Mouse (Mus musculus) neural tube, embryonic 12.5 days (tissue): Measurements from ENCODE around the gene Ephb1. TPM values are rescaled to one million over a fixed set of nuclear protein-coding genes. Genes with fewer than 3 reads are reported as not detected.

Experiments
- ATAC-seq: fragments of 200-750 bp; cut with Nextera tagmentation; 2 replicates; pipeline ENCODE4 v1.8.0; 2017; ENCODE audit warnings: low read depth, mild to moderate bottlenecking, moderate TSS enrichment, moderate library complexity; ENCODE audit not compliant: low FRiP score
- H3K27ac ChIP-seq: fragments of 300-500 bp; sonication (generic); 2 replicates; pipeline ENCODE4 v1.5.1; 2016
- H3K27me3 ChIP-seq: fragments of 300-500 bp; sonication (generic); replicated peaks from 2 replicates; pipeline ENCODE4 v1.6.1; 2016; ENCODE audit warnings: mild to moderate bottlenecking
- H3K36me3 ChIP-seq: fragments of 300-500 bp; sonication (generic); 2 replicates; pipeline ENCODE4 v1.6.1; 2016; ENCODE audit warnings: mild to moderate bottlenecking
- H3K4me1 ChIP-seq: fragments of 300-500 bp; sonication (generic); 2 replicates; pipeline ENCODE4 v1.6.1; 2016
- H3K4me2 ChIP-seq: fragments of 300-500 bp; sonication (generic); replicated peaks from 2 replicates; pipeline ENCODE4 v1.6.1; 2016; ENCODE audit warnings: mild to moderate bottlenecking
- H3K4me3 ChIP-seq: fragments of 300-500 bp; sonication (generic); 2 replicates; pipeline ENCODE4 v1.5.1; 2016
- H3K9ac ChIP-seq: fragments of 300-500 bp; sonication (generic); 2 replicates; pipeline ENCODE4 v1.6.1; 2016; ENCODE audit warnings: mild to moderate bottlenecking
- H3K9me3 ChIP-seq: fragments of 300-500 bp; sonication (generic); 2 replicates; pipeline ENCODE4 v1.6.1; 2016; ENCODE audit warnings: mild to moderate bottlenecking
- WGBS: fragments of 180-500 bp; shearing (Covaris S2); methylation state at CpG from one replicate; pipeline ENCODE4 v1.1.7; 2016; 5-methylcytosine and 5-hydroxymethylcytosine counted together
- polyA plus RNA-seq: library from polyadenylated mRNA; unstranded; fragments of >200 nt; fragmentation: Nextera tagmentation; extraction: Ambion mirVana; gene quantifications from 2 replicates; pipeline ENCODE4 v1.2.1, GENCODE M21; 2016

Gene Ephb1
- polyA plus RNA-seq, 1 experiment from 2014 or later = 21.2 TPM

- no peak overlapping the region for H3K9ac ChIP-seq
- H3K4me1 ChIP-seq = peaks cover 8% of the 10 kb centered on the region
- H3K27ac ChIP-seq = no peak overlapping the region
- WGBS = 36% methylated on average over 8 of the region's 8 CpGs
- no peaks in the 10 kb centered on the region for H3K36me3 ChIP-seq
- 0 out of 2 replicates have a peak, but pooled peaks have one; percentile 13 for ATAC-seq
- no peak overlapping the region for H3K4me2 ChIP-seq
- no peaks in the 10 kb centered on the region for H3K27me3 ChIP-seq
- no peaks in the 10 kb centered on the region for H3K9me3 ChIP-seq
- no peak overlapping the region for H3K4me3 ChIP-seq
Measured at GRCm38 (mm10) chr9:101934887-101935286, 419.6 kb downstream of the Ephb1 start.

DNA sequence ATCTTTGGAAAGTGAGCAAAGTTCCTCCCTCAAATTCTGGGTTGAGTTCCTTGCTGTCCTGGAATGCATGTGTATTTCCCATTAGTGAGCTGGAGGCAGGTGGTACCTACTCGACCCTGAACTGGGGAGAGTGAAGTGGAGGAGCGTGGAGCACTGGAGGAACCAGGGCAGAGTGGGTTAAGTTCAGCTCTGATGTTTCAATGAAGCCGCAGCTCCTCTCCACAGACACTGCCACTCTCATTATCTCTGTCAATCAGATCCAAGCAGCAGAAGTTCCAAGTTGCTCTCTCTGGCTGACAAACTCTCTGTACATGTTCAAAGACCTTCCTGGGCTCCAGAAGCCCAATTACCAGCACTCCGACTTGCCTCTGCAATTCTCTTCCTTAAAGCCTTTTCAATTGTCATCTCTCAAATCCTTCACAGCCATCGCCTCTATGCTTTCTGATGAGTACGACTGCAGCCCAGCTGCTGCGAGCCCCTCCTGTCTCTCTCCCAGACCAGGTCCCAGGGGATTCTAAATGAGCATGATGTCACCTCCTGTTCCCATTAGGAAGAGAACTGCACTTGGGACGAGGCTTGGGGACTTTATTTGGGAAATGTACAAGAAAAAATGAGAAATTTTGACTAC is 420.4 kb downstream of the Ephb1 start:
- Histone ChIP-seq H3K9ac (no peak overlapping the region), H3K27me3 (no peaks in the 10 kb centered on the region), H3K4me1 (peaks cover 8% of the 10 kb centered on the region), H3K27ac (no peak overlapping the region), H3K9me3 (no peaks in the 10 kb centered on the region), H3K4me3 (no peak overlapping the region), H3K4me2 (no peak overlapping the region), H3K36me3 (no peaks in the 10 kb centered on the region)
- ATAC-seq = no peak
- 59% methylated on average over 8 of the region's 8 CpGs for WGBS

DNA sequence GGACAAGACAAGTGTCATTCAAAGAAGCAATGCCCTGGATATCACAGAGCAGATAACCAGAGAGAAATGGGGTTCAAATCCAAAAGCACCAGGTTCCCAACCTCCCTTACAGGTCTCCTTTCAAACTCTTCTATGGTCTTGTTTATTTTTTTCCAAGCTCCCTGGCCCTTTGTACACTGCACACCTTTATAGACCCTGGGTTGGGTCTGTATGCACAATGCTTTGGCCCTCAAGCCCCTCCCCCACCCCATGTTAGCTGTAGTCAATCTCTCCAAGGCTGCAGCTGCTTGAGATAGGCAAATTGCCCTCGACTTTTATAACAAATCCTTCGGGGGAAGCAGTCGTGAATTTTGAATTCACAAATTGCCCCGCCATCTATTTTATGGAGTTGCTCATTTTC is 429.7 kb downstream of the Ephb1 start:
- no peaks in the 10 kb centered on the region for H3K4me1 ChIP-seq
- 52% methylated on average over 4 of the region's 4 CpGs for WGBS
- no peaks in the 10 kb centered on the region for H3K27me3 ChIP-seq
- ATAC-seq = no peak
- no peaks in the 10 kb centered on the region for H3K36me3 ChIP-seq
- no peak overlapping the region for H3K27ac ChIP-seq
- H3K9me3 ChIP-seq = no peaks in the 10 kb centered on the region
- no peak overlapping the region for H3K4me3 ChIP-seq
- no peak overlapping the region for H3K9ac ChIP-seq
- no peak overlapping the region for H3K4me2 ChIP-seq

- ATAC-seq = no peak
- no peak overlapping the region for H3K9ac ChIP-seq
- H3K27ac ChIP-seq = no peak overlapping the region
- H3K36me3 ChIP-seq = no peaks in the 10 kb centered on the region
- H3K4me1 ChIP-seq = no peaks in the 10 kb centered on the region
- no peaks in the 10 kb centered on the region for H3K9me3 ChIP-seq
- no peak overlapping the region for H3K4me2 ChIP-seq
- 71% methylated on average over 4 of the region's 4 CpGs for WGBS
- no peak overlapping the region for H3K4me3 ChIP-seq
- no peaks in the 10 kb centered on the region for H3K27me3 ChIP-seq
Measured at GRCm38 (mm10) chr9:101922846-101923245, 431.6 kb downstream of the Ephb1 start.

GRCm38 (mm10) chr9:101919324-101919723 is 435.2 kb downstream of the Ephb1 start:
- Histone ChIP-seq H3K36me3 (no peaks in the 10 kb centered on the region), H3K9ac (no peak overlapping the region), H3K4me3 (no peak overlapping the region), H3K9me3 (no peaks in the 10 kb centered on the region), H3K27ac (no peak overlapping the region), H3K4me1 (no peaks in the 10 kb centered on the region), H3K27me3 (no peaks in the 10 kb centered on the region), H3K4me2 (no peak overlapping the region)
- ATAC-seq = no peak
- 79% methylated on average over 5 of the region's 5 CpGs for WGBS

DNA sequence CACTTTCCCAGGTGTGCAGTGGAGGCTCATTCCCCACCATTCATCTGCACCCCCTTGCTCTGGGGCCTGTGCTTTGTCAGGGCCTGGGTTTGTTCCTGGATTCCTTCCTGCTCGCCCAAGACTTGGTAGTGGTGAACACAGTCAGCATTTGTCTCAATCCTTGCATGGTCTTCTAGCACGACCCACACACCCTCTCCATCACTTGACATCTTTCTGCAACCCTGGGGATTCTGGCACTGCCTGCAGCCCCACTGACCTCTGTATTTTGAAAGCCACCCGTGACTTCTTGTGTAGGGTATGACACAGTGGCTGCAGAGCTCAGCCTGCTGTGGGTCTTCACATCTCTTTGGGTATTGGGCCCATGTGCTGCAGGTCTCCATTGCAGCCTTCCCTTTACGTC is 435.7 kb downstream of the Ephb1 start:
- Histone ChIP-seq H3K36me3 (no peaks in the 10 kb centered on the region), H3K27ac (no peak overlapping the region), H3K27me3 (no peaks in the 10 kb centered on the region), H3K9ac (no peak overlapping the region), H3K9me3 (no peaks in the 10 kb centered on the region), H3K4me3 (no peak overlapping the region), H3K4me1 (no peaks in the 10 kb centered on the region), H3K4me2 (no peak overlapping the region)
- 88% methylated on average over 4 of the region's 4 CpGs for WGBS
- ATAC-seq = no peak

GRCm38 (mm10) chr9:101915082-101915481 is 439.4 kb downstream of the Ephb1 start:
- WGBS = 85% methylated on average over 2 of the region's 2 CpGs
- no peaks in the 10 kb centered on the region for H3K36me3 ChIP-seq
- no peaks in the 10 kb centered on the region for H3K27me3 ChIP-seq
- no peak overlapping the region for H3K4me2 ChIP-seq
- no peak for ATAC-seq
- no peak overlapping the region for H3K27ac ChIP-seq
- no peak overlapping the region for H3K4me3 ChIP-seq
- H3K9ac ChIP-seq = no peak overlapping the region
- no peaks in the 10 kb centered on the region for H3K9me3 ChIP-seq
- H3K4me1 ChIP-seq = 0 out of 2 replicates have a peak, but pooled peaks cover 8% of the 10 kb centered on the region

- no peaks in the 10 kb centered on the region for H3K9me3 ChIP-seq
- H3K36me3 ChIP-seq = no peaks in the 10 kb centered on the region
- H3K9ac ChIP-seq = no peak overlapping the region
- H3K4me3 ChIP-seq = no peak overlapping the region
- ATAC-seq = peak; percentile 65
- peaks cover 20% of the 10 kb centered on the region for H3K4me1 ChIP-seq
- 45% methylated on average over 9 of the region's 9 CpGs for WGBS
- no peak overlapping the region for H3K27ac ChIP-seq
- no peaks in the 10 kb centered on the region for H3K27me3 ChIP-seq
- no peak overlapping the region for H3K4me2 ChIP-seq
Measured at GRCm38 (mm10) chr9:101911176-101911866, 443.2 kb downstream of the Ephb1 start.

DNA sequence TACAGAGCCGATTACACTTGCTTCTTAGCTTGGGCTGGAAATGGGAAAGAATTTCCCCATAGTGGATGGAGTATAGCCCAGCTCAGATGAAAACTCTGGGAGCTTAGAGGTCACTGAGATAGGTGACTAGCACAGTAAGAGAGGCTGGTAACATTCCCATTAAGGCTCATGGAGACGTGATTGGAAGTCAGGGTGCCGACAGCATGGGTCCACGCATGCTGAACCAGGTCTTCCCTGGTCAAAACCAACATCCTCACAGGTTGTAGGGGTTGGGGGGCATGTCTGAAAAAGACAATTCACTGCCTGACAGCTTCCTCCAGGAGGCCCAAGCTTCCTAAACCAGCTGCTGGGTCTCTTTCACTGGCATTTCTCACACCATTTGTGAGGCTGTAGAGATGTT is 445.0 kb downstream of the Ephb1 start:
- H3K4me1 ChIP-seq = peaks cover 20% of the 10 kb centered on the region
- ATAC-seq = no peak
- no peak overlapping the region for H3K9ac ChIP-seq
- H3K36me3 ChIP-seq = no peaks in the 10 kb centered on the region
- H3K4me3 ChIP-seq = no peak overlapping the region
- no peaks in the 10 kb centered on the region for H3K9me3 ChIP-seq
- H3K27me3 ChIP-seq = no peaks in the 10 kb centered on the region
- WGBS = 85% methylated on average over 4 of the region's 4 CpGs
- H3K27ac ChIP-seq = no peak overlapping the region
- no peak overlapping the region for H3K4me2 ChIP-seq

DNA sequence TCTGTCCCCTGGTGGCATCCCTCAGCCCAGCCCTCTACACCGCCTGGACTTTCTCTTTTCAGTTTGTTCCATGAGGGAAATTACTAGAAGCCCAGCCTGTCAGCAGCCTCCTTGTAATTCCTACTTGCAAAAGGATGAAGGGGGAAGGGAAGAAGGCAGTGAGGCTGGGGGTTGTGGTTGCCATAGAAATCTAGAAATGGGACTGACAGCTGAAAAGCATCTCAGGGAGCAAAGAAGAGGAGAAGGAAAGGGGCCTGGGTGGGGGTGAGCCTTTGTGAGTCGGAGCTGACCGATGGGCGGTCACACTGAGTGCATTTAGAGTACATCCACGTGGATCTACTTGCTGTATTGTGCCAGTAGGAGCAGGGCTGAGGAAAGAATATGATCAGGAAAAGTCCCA is 445.6 kb downstream of the Ephb1 start:
- H3K27ac ChIP-seq = no peak overlapping the region
- H3K9ac ChIP-seq = no peak overlapping the region
- no peaks in the 10 kb centered on the region for H3K27me3 ChIP-seq
- H3K36me3 ChIP-seq = no peaks in the 10 kb centered on the region
- 24% methylated on average over 5 of the region's 5 CpGs for WGBS
- peak; percentile 81 for ATAC-seq
- no peaks in the 10 kb centered on the region for H3K9me3 ChIP-seq
- H3K4me1 ChIP-seq = peaks cover 20% of the 10 kb centered on the region
- H3K4me3 ChIP-seq = no peak overlapping the region
- no peak overlapping the region for H3K4me2 ChIP-seq

GRCm38 (mm10) chr9:101907747-101908255 is 446.7 kb downstream of the Ephb1 start:
- H3K4me1 ChIP-seq = peaks cover 20% of the 10 kb centered on the region

GRCm38 (mm10) chr9:101903406-101903805 is 451.1 kb downstream of the Ephb1 start:
- H3K4me1 ChIP-seq = peaks cover 3% of the 10 kb centered on the region
- no peak overlapping the region for H3K4me3 ChIP-seq
- no peak overlapping the region for H3K4me2 ChIP-seq
- H3K27ac ChIP-seq = no peak overlapping the region
- no peaks in the 10 kb centered on the region for H3K9me3 ChIP-seq
- H3K27me3 ChIP-seq = no peaks in the 10 kb centered on the region
- no peak for ATAC-seq
- no peaks in the 10 kb centered on the region for H3K36me3 ChIP-seq
- WGBS = 86% methylated on average over 3 of the region's 3 CpGs
- no peak overlapping the region for H3K9ac ChIP-seq

More at GRCm38 (mm10) chr9:101907747-101908255, 446.7 kb downstream of the Ephb1 start:
- H3K36me3 ChIP-seq = no peaks in the 10 kb centered on the region
- H3K4me3 ChIP-seq = no peak overlapping the region
- 55% methylated on average over 6 of the region's 6 CpGs for WGBS
- no peak overlapping the region for H3K27ac ChIP-seq
- ATAC-seq = no peak
- no peak overlapping the region for H3K4me2 ChIP-seq
- H3K27me3 ChIP-seq = no peaks in the 10 kb centered on the region
- H3K9ac ChIP-seq = no peak overlapping the region
- H3K9me3 ChIP-seq = no peaks in the 10 kb centered on the region

GRCm38 (mm10) chr9:101897851-101898250 is 456.6 kb downstream of the Ephb1 start:
- no peak overlapping the region for H3K4me2 ChIP-seq
- no peaks in the 10 kb centered on the region for H3K27me3 ChIP-seq
- H3K9ac ChIP-seq = no peak overlapping the region
- 93% methylated on average over 1 of the region's 1 CpGs for WGBS
- H3K27ac ChIP-seq = no peak overlapping the region
- ATAC-seq = no peak
- H3K9me3 ChIP-seq = no peaks in the 10 kb centered on the region
- H3K4me1 ChIP-seq = no peaks in the 10 kb centered on the region
- H3K4me3 ChIP-seq = no peak overlapping the region
- H3K36me3 ChIP-seq = no peaks in the 10 kb centered on the region
